Mouse (Mus musculus) adipocyte (in vitro differentiated cells): ENCODE measurements around the gene Slirp.
"Not testable (repeated sequence)": the region's sequence is repeated elsewhere in the genome, so short reads cannot be mapped to it uniquely, and the experiment has no call there.

Source experiments
- DNase-seq: peaks from one replicate; pipeline ENCODE4 v3.0.0-alpha.2; 2016; ENCODE audit warnings: low spot score

The Slirp gene

GRCm38 (mm10) chr12:87428885-87429284, 14.8 kb upstream of the Slirp start:
- DNase-seq: no peak

GRCm38 (mm10) chr12:87442177-87443114, 1.2 kb upstream of the Slirp start:
- DNase-seq: peak; percentile 21

GRCm38 (mm10) chr12:87443115-87443699, 489 bp upstream of the Slirp start:
- no peak for DNase-seq

- DNase-seq: peak; percentile 21
Observed at GRCm38 (mm10) chr12:87444211-87444610, 515 bp downstream of the Slirp start.

- DNase-seq: no peak
Observed at GRCm38 (mm10) chr12:87449456-87449855, 5.8 kb downstream of the Slirp start.

GRCm38 (mm10) chr12:87464678-87465297, 21.1 kb downstream of the Slirp start:
- no peak for DNase-seq

- peak; percentile 50 for DNase-seq
Observed at GRCm38 (mm10) chr12:87470263-87471136, 26.8 kb downstream of the Slirp start.

GRCm38 (mm10) chr12:87471421-87471963, 27.8 kb downstream of the Slirp start:
- peak; percentile 66 for DNase-seq

- DNase-seq: peak; percentile 97
Observed at GRCm38 (mm10) chr12:87471964-87472786, 28.5 kb downstream of the Slirp start, which contains the start of gene Snw1. Gene Snw1, minus strand, starts transcription at chr12:87472274.

GRCm38 (mm10) chr12:87474756-87475155, 31.1 kb downstream of the Slirp start:
- no peak for DNase-seq

GRCm38 (mm10) chr12:87482482-87482881, 38.8 kb downstream of the Slirp start:
- not testable (repeated sequence) for DNase-seq

- DNase-seq: not testable (repeated sequence)
Observed at GRCm38 (mm10) chr12:87488683-87489082, 45.0 kb downstream of the Slirp start.

GRCm38 (mm10) chr12:87494421-87494820, 50.7 kb downstream of the Slirp start, which contains the start of gene Gm5788:
Gene Gm5788, plus strand, starts transcription at chr12:87494721.
- not testable (repeated sequence) for DNase-seq
